Mouse (Mus musculus): ENCODE measurements around the gene Tbc1d8. TPM values are rescaled to one million over a fixed set of nuclear protein-coding genes. Genes with fewer than 3 reads are reported as not detected.
A peak's percentile ranks its signal among the peaks of the same experiment; 100 is the strongest.

Tbc1d8 gene
- polyA plus RNA-seq (2014; fragmentation: Nextera tagmentation; extraction: Ambion mirVana), result 10.3 and 12.6 TPM in 2 replicates

DNA sequence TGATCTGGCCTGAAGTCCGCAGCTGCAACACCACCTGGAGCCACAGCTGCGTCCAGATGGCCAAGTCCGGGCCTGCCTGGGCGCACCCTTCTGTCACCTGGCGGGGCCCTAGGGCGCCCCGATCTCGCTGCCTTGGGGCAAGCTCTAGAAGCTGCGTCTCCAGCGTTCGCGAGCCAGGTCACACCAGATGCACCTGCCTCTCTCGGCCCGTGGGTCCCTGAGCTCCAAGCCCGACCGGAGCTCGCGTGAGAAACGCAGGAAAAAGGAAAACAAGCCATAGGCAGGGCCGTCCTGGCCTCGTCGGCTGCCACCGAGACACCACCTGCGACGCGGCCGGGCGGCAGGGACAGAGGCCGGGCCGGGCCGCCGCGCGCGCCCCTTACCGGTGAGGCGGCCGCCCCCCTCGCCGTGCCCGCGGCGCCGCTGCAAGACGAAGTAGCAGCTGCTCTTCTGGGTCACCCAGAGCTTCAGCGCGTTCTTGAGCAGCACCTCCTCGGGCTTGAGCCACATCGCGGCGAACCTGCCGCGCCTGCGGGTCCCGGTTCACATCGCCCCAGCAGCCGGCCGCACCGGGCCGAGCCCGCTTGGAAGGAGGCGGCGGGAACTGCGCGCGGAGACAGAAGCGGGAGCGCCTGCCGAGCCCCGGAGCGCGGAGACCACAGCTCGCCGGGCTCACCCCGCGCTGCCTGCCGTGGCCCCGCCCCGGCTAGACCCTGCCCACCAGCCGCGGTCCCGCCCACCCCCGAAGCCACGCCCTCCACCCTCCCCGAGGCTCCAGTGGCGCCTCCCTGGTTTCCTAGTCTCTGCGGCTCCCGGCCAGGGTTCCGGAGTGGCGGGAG, at the start of gene Tbc1d8:
Gene Tbc1d8, minus strand, starts transcription at position 699 of the 839 bp plus-strand sequence.
- H3K4me1 ChIP-seq (ENCODE audit: control insufficient read depth, insufficient read depth, low read length), result peaks cover 5% of the 10 kb centered on the region
- H3K27ac ChIP-seq (ENCODE audit: low read depth, low read length), result peak within 1 kb of the TSS; percentile 74
- peak; percentile 96 for ATAC-seq (ENCODE audit: low read depth)
- no peaks in the 10 kb centered on the region for H3K9me3 ChIP-seq (ENCODE audit: control insufficient read depth, low read length)
- no peaks in the 10 kb centered on the region for H3K36me3 ChIP-seq (ENCODE audit: control insufficient read depth, insufficient read depth, low read length)
- peak within 1 kb of the TSS; percentile 90 for H3K4me2 ChIP-seq (ENCODE audit: low read depth, low read length)
- peak within 1 kb of the TSS; percentile 72 for H3K4me3 ChIP-seq (ENCODE audit: low read depth, low read length)
- H3K9ac ChIP-seq (replicated peaks; ENCODE audit: low read depth, low read length), result peak within 1 kb of the TSS; percentile 63
- H3K27me3 ChIP-seq (ENCODE audit: control insufficient read depth, insufficient read depth, low read length), result no peaks in the 10 kb centered on the region
- under 1% methylated on average over 56 of the region's 90 CpGs for WGBS

GRCm38 (mm10) chr1:39528319-39528718, 49.8 kb upstream of the Tbc1d8 start:
- 29% methylated on average over 6 of the region's 6 CpGs for WGBS
- Histone ChIP-seq H3K27ac (ENCODE audit: low read depth, low read length) (no peak overlapping the region), H3K4me1 (ENCODE audit: control insufficient read depth, insufficient read depth, low read length) (no peaks in the 10 kb centered on the region), H3K9ac (replicated peaks; ENCODE audit: low read depth, low read length) (no peak overlapping the region), H3K27me3 (ENCODE audit: control insufficient read depth, insufficient read depth, low read length) (no peaks in the 10 kb centered on the region), H3K9me3 (ENCODE audit: control insufficient read depth, low read length) (no peaks in the 10 kb centered on the region), H3K4me2 (ENCODE audit: low read depth, low read length) (no peak overlapping the region), H3K36me3 (ENCODE audit: control insufficient read depth, insufficient read depth, low read length) (no peaks in the 10 kb centered on the region), H3K4me3 (ENCODE audit: low read depth, low read length) (no peak overlapping the region)
- ATAC-seq (ENCODE audit: low read depth), result no peak

GRCm38 (mm10) chr1:39527432-39527831, 48.9 kb upstream of the Tbc1d8 start:
- ATAC-seq (ENCODE audit: low read depth), result 0 out of 2 replicates have a peak, but pooled peaks have one; percentile 31
- Histone ChIP-seq H3K9ac (replicated peaks; ENCODE audit: low read depth, low read length) (no peak overlapping the region), H3K27me3 (ENCODE audit: control insufficient read depth, insufficient read depth, low read length) (no peaks in the 10 kb centered on the region), H3K4me2 (ENCODE audit: low read depth, low read length) (no peak overlapping the region), H3K9me3 (ENCODE audit: control insufficient read depth, low read length) (no peaks in the 10 kb centered on the region), H3K27ac (ENCODE audit: low read depth, low read length) (no peak overlapping the region), H3K4me1 (ENCODE audit: control insufficient read depth, insufficient read depth, low read length) (no peaks in the 10 kb centered on the region), H3K4me3 (ENCODE audit: low read depth, low read length) (no peak overlapping the region), H3K36me3 (ENCODE audit: control insufficient read depth, insufficient read depth, low read length) (no peaks in the 10 kb centered on the region)
- WGBS, result 11% methylated on average over 7 of the region's 7 CpGs

DNA sequence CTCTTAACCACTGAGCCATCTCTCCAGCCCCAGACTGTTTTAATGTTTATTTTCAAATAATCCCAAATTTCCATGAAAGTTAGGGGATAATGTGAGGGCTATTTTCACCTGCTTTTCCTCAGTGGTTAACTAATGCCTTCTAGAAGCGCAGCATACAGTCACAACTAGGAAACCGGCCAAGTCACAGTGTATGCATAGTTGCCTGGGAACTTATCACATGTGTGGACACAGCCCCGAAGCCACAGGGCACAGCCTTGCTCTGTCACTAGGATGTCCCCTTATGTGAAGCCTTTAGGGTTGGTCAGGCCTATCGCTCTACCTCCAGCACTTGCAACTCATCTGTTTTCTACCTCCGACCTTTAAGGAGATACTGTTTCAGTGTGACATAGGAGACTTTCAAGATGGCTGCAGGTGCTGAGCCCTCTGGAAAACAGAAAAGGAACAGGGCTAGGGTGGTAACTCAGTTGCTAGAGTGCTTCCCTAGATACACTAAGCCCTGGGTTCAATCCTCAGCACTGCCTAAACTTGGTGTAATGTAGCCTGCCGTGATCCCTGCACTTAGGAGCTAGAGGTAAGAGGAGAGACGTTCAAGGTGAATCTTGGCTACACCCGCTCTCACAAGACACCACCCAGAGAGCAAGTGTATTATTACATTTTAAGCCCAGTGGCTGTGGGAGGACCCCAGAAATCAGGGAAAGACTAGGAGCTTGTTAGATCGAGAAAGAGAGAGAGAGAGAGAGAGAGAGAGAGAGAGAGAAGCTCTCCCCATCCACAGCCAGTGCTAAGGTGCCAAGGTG, 48.0 kb upstream of the Tbc1d8 start:
- WGBS, result 90% methylated on average over 9 of the region's 9 CpGs
- Histone ChIP-seq H3K27me3 (ENCODE audit: control insufficient read depth, insufficient read depth, low read length) (no peaks in the 10 kb centered on the region), H3K4me2 (ENCODE audit: low read depth, low read length) (no peak overlapping the region), H3K27ac (ENCODE audit: low read depth, low read length) (no peak overlapping the region), H3K9me3 (ENCODE audit: control insufficient read depth, low read length) (no peaks in the 10 kb centered on the region), H3K9ac (replicated peaks; ENCODE audit: low read depth, low read length) (no peak overlapping the region), H3K4me1 (ENCODE audit: control insufficient read depth, insufficient read depth, low read length) (no peaks in the 10 kb centered on the region), H3K4me3 (ENCODE audit: low read depth, low read length) (no peak overlapping the region), H3K36me3 (ENCODE audit: control insufficient read depth, insufficient read depth, low read length) (no peaks in the 10 kb centered on the region)
- no peak for ATAC-seq (ENCODE audit: low read depth)

- no peak for ATAC-seq (ENCODE audit: low read depth)
- Histone ChIP-seq H3K27me3 (ENCODE audit: control insufficient read depth, insufficient read depth, low read length) (no peaks in the 10 kb centered on the region), H3K4me3 (ENCODE audit: low read depth, low read length) (no peak overlapping the region), H3K36me3 (ENCODE audit: control insufficient read depth, insufficient read depth, low read length) (no peaks in the 10 kb centered on the region), H3K4me1 (ENCODE audit: control insufficient read depth, insufficient read depth, low read length) (no peaks in the 10 kb centered on the region), H3K27ac (ENCODE audit: low read depth, low read length) (no peak overlapping the region), H3K9me3 (ENCODE audit: control insufficient read depth, low read length) (no peaks in the 10 kb centered on the region), H3K9ac (replicated peaks; ENCODE audit: low read depth, low read length) (no peak overlapping the region), H3K4me2 (ENCODE audit: low read depth, low read length) (no peak overlapping the region)
- 69% methylated on average over 7 of the region's 7 CpGs for WGBS
Measured at GRCm38 (mm10) chr1:39525763-39526162, 47.2 kb upstream of the Tbc1d8 start.

DNA sequence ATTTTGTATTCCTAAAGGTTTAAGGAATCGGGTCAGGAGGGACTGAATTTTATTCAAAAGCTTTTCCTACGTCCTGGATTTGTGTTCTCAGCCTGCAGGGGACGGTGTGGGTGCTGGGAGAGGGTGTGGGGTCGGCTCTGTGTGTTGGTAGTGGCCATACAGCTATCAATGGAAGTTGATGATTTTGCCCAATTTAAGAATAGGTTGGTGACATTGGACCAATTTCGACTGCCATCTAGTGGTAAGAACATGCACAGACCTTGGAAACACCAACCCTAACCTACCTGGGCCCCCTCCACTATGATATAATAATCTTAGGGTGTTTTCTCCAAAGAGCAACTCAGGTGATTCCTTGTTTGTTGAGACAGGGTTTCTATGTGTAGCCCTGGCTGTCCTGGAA, 44.0 kb upstream of the Tbc1d8 start:
- Histone ChIP-seq H3K9ac (replicated peaks; ENCODE audit: low read depth, low read length) (no peak overlapping the region), H3K27ac (ENCODE audit: low read depth, low read length) (no peak overlapping the region), H3K4me1 (ENCODE audit: control insufficient read depth, insufficient read depth, low read length) (no peaks in the 10 kb centered on the region), H3K36me3 (ENCODE audit: control insufficient read depth, insufficient read depth, low read length) (no peaks in the 10 kb centered on the region), H3K4me3 (ENCODE audit: low read depth, low read length) (no peak overlapping the region), H3K9me3 (ENCODE audit: control insufficient read depth, low read length) (no peaks in the 10 kb centered on the region), H3K4me2 (ENCODE audit: low read depth, low read length) (no peak overlapping the region), H3K27me3 (ENCODE audit: control insufficient read depth, insufficient read depth, low read length) (no peaks in the 10 kb centered on the region)
- WGBS, result 34% methylated on average over 5 of the region's 5 CpGs
- peak; percentile 31; the same call in 1 of the 2 replicates for ATAC-seq (ENCODE audit: low read depth)

- WGBS, result 95% methylated on average over 7 of the region's 7 CpGs
- H3K4me3 ChIP-seq (ENCODE audit: low read depth, low read length), result no peak overlapping the region
- H3K4me2 ChIP-seq (ENCODE audit: low read depth, low read length), result no peak overlapping the region
- H3K36me3 ChIP-seq (ENCODE audit: control insufficient read depth, insufficient read depth, low read length), result no peaks in the 10 kb centered on the region
- H3K27me3 ChIP-seq (ENCODE audit: control insufficient read depth, insufficient read depth, low read length), result no peaks in the 10 kb centered on the region
- no peaks in the 10 kb centered on the region for H3K9me3 ChIP-seq (ENCODE audit: control insufficient read depth, low read length)
- H3K27ac ChIP-seq (ENCODE audit: low read depth, low read length), result no peak overlapping the region
- H3K4me1 ChIP-seq (ENCODE audit: control insufficient read depth, insufficient read depth, low read length), result no peaks in the 10 kb centered on the region
- no peak overlapping the region for H3K9ac ChIP-seq (replicated peaks; ENCODE audit: low read depth, low read length)
- no peak for ATAC-seq (ENCODE audit: low read depth)
Measured at GRCm38 (mm10) chr1:39521326-39521725, 42.8 kb upstream of the Tbc1d8 start.

- Histone ChIP-seq H3K4me1 (ENCODE audit: control insufficient read depth, insufficient read depth, low read length) (no peaks in the 10 kb centered on the region), H3K9ac (replicated peaks; ENCODE audit: low read depth, low read length) (no peak overlapping the region), H3K9me3 (ENCODE audit: control insufficient read depth, low read length) (no peaks in the 10 kb centered on the region), H3K36me3 (ENCODE audit: control insufficient read depth, insufficient read depth, low read length) (no peaks in the 10 kb centered on the region), H3K27me3 (ENCODE audit: control insufficient read depth, insufficient read depth, low read length) (no peaks in the 10 kb centered on the region), H3K27ac (ENCODE audit: low read depth, low read length) (no peak overlapping the region), H3K4me3 (ENCODE audit: low read depth, low read length) (no peak overlapping the region), H3K4me2 (ENCODE audit: low read depth, low read length) (no peak overlapping the region)
- no peak; the same call in 1 of the 2 replicates for ATAC-seq (ENCODE audit: low read depth)
- whole genome bisulfite sequencing, result 79% methylated on average over 10 of the region's 10 CpGs
Measured at GRCm38 (mm10) chr1:39515303-39515991, 36.9 kb upstream of the Tbc1d8 start.
